Mouse (Mus musculus): Measurements from ENCODE around the gene Irak4. TPM values are rescaled to one million over a fixed set of nuclear protein-coding genes. Genes with fewer than 3 reads are reported as not detected.

Irak4 gene
- polyA plus RNA-seq, 1 experiment from 2014 or later = 3.5 TPM

DNA sequence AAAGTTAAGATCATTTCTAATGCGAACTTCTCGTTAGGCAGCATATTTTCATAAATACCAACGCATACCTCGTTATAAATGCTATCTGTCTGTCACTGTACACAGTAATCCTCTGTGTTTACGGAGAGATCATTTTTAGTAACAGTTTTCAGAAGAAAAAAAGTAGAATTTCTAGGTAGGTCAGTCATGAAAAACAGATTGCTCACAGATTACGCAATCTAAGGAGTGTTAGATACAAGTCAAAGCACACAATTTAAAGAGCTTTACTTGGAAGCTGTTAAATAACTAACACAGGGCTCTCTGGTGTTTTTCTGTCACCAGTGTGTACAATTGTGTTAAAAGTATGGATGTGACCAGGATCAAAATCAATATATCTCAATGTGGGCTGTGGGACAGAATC is 10.5 kb upstream of the Irak4 start:
- no peak overlapping the region for H3K27ac ChIP-seq
- H3K27me3 ChIP-seq (ENCODE audit: poor library complexity, severe bottlenecking) = no peaks in the 10 kb centered on the region
- H3K4me1 ChIP-seq = peaks cover 8% of the 10 kb centered on the region; the same call in 1 of the 2 replicates
- no peaks in the 10 kb centered on the region for H3K9me3 ChIP-seq
- H3K36me3 ChIP-seq (replicated peaks) = peaks cover 39% of the 10 kb centered on the region
- 93% methylated on average over 6 of the region's 6 CpGs for WGBS
- DNase-seq (ENCODE audit: extremely low spot score, low spot score) = no peak
- no peak overlapping the region for H3K4me3 ChIP-seq

DNA sequence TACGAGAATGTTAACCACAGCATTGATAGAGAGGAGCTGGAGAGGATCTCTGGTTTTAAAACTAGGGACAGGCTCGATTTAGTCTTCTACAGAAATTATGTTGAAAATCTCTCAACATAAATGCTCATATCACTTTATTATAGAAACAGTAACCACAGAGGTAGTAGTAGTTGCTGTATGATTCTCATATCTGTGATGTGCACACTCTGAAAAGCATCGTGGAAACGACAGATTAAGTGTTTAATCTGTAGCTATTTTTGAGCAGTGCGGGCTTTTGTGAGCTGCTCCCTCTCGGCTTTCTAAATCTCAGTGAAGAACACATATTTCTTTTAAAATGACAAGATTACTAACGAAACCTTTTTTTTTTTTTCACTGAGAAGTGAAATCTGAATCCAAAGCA is 7.9 kb upstream of the Irak4 start:
- peaks cover 25% of the 10 kb centered on the region for H3K36me3 ChIP-seq (replicated peaks)
- no peak overlapping the region for H3K27ac ChIP-seq
- DNase-seq (ENCODE audit: extremely low spot score, low spot score) = no peak
- no peak overlapping the region for H3K4me3 ChIP-seq
- H3K4me1 ChIP-seq = no peaks in the 10 kb centered on the region
- H3K27me3 ChIP-seq (ENCODE audit: poor library complexity, severe bottlenecking) = no peaks in the 10 kb centered on the region
- H3K9me3 ChIP-seq = no peaks in the 10 kb centered on the region
- 94% methylated on average over 7 of the region's 7 CpGs for WGBS

DNA sequence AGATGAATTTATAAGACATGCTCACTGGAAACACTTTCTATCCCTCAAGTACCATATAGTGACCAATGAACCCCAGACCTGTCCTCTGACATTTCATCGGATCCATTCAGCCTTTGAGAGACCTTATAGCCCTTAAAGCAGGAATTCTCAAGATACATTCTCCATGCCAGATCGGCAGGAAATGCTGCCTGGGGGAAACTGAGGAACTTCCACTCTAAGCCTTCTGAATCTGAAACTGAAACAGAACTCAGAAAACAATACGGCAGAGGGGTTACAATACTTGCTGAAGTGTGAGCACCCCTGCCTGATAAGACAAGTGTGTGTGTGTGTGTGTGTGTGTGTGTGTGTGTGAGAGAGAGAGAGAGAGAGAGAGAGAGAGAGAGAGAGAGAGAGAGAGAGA is 4.1 kb upstream of the Irak4 start:
- H3K4me3 ChIP-seq = no peak overlapping the region
- 85% methylated on average over 3 of the region's 3 CpGs for WGBS

DNA sequence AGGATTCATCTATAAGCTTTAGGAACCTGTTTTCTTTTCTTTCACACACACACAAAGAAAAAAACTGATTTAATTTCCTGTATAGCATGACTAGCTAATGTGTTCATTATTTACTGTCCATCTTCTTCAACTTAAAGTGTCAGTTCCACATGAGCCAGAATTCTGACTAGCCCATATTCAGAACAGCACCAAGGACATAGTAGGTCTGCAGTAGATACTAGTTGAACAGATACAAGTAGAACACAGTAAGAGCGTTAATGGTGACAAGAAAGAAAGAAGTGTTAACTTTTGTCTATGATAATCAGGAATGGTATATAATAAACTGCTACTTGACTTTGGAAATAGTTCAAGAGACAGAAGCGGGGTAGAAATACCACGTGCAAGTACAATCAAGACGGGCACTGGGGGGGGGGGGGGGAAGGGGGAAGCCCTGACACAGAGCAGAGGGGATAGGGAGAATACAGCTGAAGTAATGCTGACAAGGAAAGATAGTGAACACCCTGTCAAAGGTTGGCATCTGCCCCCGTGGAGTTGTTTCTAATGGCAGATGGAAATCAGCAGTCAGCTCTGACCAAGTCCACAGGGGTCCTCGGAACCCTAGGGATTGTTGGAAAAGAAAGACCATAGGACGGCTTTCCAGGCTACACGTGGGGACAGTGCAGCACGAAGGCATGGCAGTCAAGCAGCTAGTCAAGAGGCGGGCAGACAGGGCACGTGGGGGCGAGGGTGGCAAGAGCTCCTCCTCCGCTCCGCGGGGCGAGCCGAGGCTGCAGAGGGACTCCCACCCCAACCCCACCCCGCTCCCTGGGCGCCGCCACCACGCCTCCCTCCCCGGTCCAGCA is 655 bp upstream of the Irak4 start:
- Histone ChIP-seq H3K27me3 (ENCODE audit: poor library complexity, severe bottlenecking) (peaks cover 6% of the 10 kb centered on the region; the same call in 1 of the 2 replicates), H3K9me3 (no peaks in the 10 kb centered on the region), H3K4me1 (peaks cover 8% of the 10 kb centered on the region), H3K36me3 (replicated peaks) (peaks cover 6% of the 10 kb centered on the region; the same call in 1 of the 2 replicates), H3K4me3 (peak overlapping the region; percentile 72), H3K27ac (peak overlapping the region; percentile 91)
- WGBS = 16% methylated on average over 21 of the region's 22 CpGs
- no peak for DNase-seq (ENCODE audit: extremely low spot score, low spot score)

More for the DNA sequence above, 4.1 kb upstream of the Irak4 start:
- DNase-seq (ENCODE audit: extremely low spot score, low spot score) = no peak
- peaks cover 8% of the 10 kb centered on the region for H3K4me1 ChIP-seq
- H3K27ac ChIP-seq = no peak overlapping the region
- peaks cover 10% of the 10 kb centered on the region; the same call in 1 of the 2 replicates for H3K36me3 ChIP-seq (replicated peaks)
- no peaks in the 10 kb centered on the region for H3K9me3 ChIP-seq
- H3K27me3 ChIP-seq (ENCODE audit: poor library complexity, severe bottlenecking) = 0 out of 2 replicates have a peak, but pooled peaks cover under 1% of the 10 kb centered on the region

DNA sequence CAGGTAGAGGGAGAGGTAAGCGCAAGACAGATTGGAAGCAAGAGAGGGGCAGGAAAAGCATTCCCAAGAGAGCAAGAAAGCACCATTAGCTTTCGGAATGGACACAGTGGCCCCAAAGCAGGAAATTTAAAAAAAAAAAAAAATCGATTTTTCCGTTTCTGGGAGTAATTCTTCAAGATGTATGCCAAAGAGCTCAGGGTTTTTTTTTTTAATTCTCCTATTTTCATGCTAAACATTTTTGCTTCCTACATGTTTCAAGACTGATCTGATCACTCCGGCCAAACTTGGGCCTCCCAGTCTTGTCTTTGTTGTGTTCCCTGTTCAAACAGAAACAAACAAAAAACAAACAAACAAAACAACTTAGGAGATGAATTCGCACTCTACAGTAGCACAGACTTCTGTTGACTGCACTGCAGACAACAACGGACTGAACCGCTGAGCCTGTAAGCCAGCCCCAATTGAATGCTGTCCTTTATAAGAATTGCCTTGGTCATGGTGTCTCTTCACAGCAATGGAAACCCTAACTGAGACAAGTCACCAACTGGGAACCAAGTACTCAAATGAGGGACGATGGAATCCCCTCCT is 701 bp downstream of the Irak4 start:
- peak overlapping the region; percentile 72 for H3K4me3 ChIP-seq
- peaks cover 8% of the 10 kb centered on the region for H3K4me1 ChIP-seq
- WGBS = 41% methylated on average over 9 of the region's 9 CpGs
- no peaks in the 10 kb centered on the region for H3K36me3 ChIP-seq (replicated peaks)
- peak overlapping the region; percentile 91 for H3K27ac ChIP-seq
- H3K27me3 ChIP-seq (ENCODE audit: poor library complexity, severe bottlenecking) = peaks cover 6% of the 10 kb centered on the region; the same call in 1 of the 2 replicates
- no peak for DNase-seq (ENCODE audit: extremely low spot score, low spot score)
- no peaks in the 10 kb centered on the region for H3K9me3 ChIP-seq

DNA sequence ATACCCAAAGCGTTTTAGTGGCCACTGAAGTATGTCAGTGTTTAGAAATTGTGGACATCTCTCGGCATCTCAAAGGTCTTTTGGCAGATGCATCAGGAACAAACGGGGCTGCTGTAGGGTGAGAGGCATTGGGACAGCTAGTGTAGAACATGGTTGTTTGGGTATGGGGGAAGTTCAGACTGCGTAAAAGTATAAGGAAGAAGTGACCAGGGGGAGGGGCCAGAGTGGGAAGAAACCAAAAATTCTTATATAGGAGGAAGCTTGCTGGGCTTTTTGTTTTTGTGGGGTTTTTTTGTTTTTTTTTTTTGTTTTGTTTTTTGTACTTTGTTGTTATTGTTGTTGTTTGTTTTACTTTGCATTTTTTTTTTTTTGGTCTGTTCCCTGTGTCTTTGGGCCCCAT is 1.4 kb downstream of the Irak4 start:
- Histone ChIP-seq H3K27me3 (ENCODE audit: poor library complexity, severe bottlenecking) (peaks cover 6% of the 10 kb centered on the region; the same call in 1 of the 2 replicates), H3K9me3 (no peaks in the 10 kb centered on the region; the same call in 1 of the 2 replicates), H3K36me3 (replicated peaks) (no peaks in the 10 kb centered on the region), H3K27ac (no peak overlapping the region), H3K4me3 (no peak overlapping the region), H3K4me1 (peaks cover 8% of the 10 kb centered on the region)
- WGBS = 91% methylated on average over 4 of the region's 4 CpGs
- no peak for DNase-seq (ENCODE audit: extremely low spot score, low spot score)

DNA sequence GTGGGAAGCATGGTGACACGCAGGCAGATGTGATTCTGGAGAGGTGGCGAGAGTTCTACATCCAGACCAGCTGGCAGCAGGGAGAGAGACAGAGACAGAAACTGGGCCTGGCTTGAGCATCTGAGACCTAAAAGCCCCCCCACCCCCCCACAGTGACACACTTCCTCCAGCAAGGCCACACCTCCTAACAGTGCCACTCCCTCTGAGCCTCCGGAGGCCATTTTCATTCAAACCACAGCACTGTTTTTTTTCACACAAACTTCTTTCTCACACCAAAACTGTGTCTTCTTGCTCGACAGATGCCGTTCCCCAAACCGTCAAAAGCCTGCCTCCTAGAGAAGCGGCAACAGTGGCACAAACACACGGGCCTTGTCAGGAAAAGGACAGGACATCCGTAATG is 10.1 kb downstream of the Irak4 start:
- 96% methylated on average over 9 of the region's 9 CpGs for WGBS
- Histone ChIP-seq H3K9me3 (peaks cover 4% of the 10 kb centered on the region; the same call in 1 of the 2 replicates), H3K36me3 (replicated peaks) (no peaks in the 10 kb centered on the region), H3K27ac (no peak overlapping the region), H3K4me1 (no peaks in the 10 kb centered on the region), H3K4me3 (no peak overlapping the region), H3K27me3 (ENCODE audit: poor library complexity, severe bottlenecking) (no peaks in the 10 kb centered on the region)
- no peak for DNase-seq (ENCODE audit: extremely low spot score, low spot score)

DNA sequence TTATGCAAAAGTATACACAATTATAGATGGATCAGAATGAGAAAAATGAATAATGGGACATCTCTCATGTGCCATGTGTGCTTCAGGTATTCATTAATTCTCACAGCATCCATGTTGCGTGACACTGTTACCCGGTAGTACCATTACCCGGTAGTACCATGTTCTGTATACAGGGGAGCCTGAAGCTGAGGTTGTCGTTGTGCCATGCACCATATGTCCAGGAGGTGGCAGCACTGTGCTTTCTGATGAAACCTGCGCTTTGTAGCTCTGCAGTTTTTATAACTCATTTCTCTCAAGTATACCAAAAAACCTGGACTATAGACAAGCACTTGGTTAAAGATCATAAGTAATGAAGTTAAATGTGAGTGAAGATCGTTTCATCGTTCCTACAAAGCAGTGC is 14.0 kb downstream of the Irak4 start:
- DNase-seq (ENCODE audit: extremely low spot score, low spot score) = peak; percentile 78
- no peaks in the 10 kb centered on the region for H3K9me3 ChIP-seq
- no peak overlapping the region for H3K4me3 ChIP-seq
- no peaks in the 10 kb centered on the region for H3K4me1 ChIP-seq
- H3K27me3 ChIP-seq (ENCODE audit: poor library complexity, severe bottlenecking) = no peaks in the 10 kb centered on the region
- H3K36me3 ChIP-seq (replicated peaks) = no peaks in the 10 kb centered on the region
- 30% methylated on average over 7 of the region's 7 CpGs for WGBS
- no peak overlapping the region for H3K27ac ChIP-seq

DNA sequence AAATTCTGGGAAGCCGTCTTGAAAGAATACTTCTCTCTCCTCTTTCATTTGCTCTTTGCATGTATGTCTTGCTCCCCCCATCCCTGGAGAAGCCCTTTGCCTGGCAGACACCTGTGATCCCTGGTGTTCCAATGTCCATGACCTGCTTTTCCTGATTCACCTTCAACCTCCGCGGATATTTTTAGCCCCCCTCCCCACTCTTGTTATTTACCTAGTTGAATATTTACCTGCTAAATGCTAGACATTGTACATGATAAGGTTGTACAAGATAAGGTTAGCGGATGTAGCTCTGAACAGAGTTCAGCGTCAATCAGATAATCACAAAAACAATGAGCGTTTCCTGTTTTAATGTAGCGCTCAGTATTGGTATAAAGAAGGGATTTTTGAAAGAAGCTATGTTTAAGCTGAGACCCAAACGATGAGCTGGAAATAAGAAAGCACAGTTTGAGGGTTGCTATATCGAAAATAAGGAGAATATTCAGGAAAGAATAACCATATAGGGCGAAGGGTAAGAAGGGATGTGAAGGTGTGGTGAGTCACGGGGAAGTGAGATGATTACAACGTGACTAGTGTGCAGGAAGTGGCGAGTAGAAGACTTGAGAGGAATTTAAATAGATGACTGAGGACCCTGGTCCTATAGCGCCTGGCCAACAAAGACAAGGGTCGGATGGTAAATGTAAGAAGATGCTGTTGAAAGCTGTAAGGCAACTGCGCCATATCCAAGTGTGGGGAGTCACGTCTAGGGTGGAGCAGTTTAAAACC is 15.6 kb downstream of the Irak4 start:
- no peak for DNase-seq (ENCODE audit: extremely low spot score, low spot score)
- no peak overlapping the region for H3K4me3 ChIP-seq
- no peaks in the 10 kb centered on the region for H3K4me1 ChIP-seq
- WGBS = 88% methylated on average over 17 of the region's 17 CpGs
- no peaks in the 10 kb centered on the region for H3K9me3 ChIP-seq
- H3K27ac ChIP-seq = no peak overlapping the region
- H3K27me3 ChIP-seq (ENCODE audit: poor library complexity, severe bottlenecking) = no peaks in the 10 kb centered on the region
- no peaks in the 10 kb centered on the region for H3K36me3 ChIP-seq (replicated peaks)

DNA sequence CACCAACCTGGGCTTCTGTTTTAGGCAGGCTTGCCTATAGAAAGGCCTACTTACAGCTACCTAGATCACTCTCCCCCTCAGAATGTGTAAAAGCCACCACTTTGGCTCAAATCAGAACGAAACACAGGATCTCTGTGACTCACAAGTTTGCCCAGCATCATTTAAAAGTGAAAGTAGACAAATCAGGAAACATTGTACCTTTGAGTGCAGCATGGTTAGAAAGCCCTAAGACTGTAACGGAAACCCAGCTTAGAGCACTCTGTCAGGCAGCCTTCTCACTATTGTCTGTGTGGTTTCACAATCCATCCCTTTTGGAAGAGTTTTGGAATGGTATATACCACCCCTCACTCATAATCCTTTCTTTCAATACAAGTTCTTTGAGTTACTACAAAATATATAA is 21.5 kb downstream of the Irak4 start:
- H3K4me1 ChIP-seq = no peaks in the 10 kb centered on the region
- 84% methylated on average over 2 of the region's 2 CpGs for WGBS

DNA sequence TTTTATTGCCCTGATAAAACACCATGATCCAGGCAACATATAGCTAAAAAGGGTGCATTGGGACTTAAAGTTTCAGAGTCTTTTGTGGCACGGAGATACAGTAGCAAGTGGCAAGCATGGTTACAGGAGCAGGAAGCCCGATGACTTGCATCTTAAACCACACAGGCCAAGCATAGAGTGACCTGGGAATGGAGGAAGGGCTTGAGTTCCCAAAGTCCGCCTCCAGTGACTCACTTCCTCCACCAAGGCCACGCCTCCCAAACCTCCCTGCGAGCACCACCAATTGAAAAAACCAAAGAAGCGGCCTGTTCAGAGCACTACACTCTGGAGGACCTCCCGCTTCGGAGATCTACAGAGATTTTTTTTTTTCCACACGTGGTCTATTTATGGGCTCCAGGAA is 22.4 kb downstream of the Irak4 start:
- Histone ChIP-seq H3K27ac (no peak overlapping the region), H3K9me3 (no peaks in the 10 kb centered on the region), H3K27me3 (ENCODE audit: poor library complexity, severe bottlenecking) (no peaks in the 10 kb centered on the region), H3K4me1 (no peaks in the 10 kb centered on the region), H3K36me3 (replicated peaks) (no peaks in the 10 kb centered on the region), H3K4me3 (no peak overlapping the region)
- 89% methylated on average over 9 of the region's 9 CpGs for WGBS
- no peak for DNase-seq (ENCODE audit: extremely low spot score, low spot score)

More for the DNA sequence above, 21.5 kb downstream of the Irak4 start:
- no peak overlapping the region for H3K27ac ChIP-seq
- no peak for DNase-seq (ENCODE audit: extremely low spot score, low spot score)
- no peaks in the 10 kb centered on the region for H3K36me3 ChIP-seq (replicated peaks)
- H3K4me3 ChIP-seq = no peak overlapping the region
- no peaks in the 10 kb centered on the region for H3K9me3 ChIP-seq
- no peaks in the 10 kb centered on the region for H3K27me3 ChIP-seq (ENCODE audit: poor library complexity, severe bottlenecking)

DNA sequence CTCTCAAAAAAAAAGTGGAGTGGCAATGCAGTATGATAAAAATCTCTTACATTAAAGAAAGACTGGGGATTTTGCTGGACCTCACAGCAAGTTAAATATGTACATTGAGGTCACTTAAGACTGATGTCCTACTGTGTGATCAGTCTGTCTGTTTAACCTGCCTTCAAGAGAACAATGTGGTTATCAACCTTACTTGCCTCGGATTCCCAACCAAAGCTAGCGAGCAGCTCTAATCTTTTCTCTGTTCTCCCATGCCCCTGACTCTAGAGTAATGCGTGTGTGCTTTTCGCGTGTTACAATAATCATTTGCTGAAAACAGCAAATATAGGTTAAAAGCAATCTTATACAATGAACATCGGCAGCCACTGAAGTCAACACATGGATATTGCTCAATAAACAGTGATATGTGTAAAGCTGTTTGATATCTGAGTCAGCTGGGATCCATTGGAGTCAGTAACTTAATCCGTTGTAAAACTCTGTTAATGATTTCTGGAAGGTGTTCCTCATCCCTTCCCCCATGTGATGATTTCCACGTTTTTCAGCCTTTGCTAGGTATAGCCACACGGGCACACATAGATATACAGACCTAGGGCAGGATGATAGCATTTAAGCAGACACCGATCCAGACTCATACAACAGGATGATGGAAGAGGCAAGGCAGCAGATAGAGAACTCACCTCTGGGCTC is 25.2 kb downstream of the Irak4 start:
- H3K27ac ChIP-seq = no peak overlapping the region
- H3K9me3 ChIP-seq = no peaks in the 10 kb centered on the region
- no peak for DNase-seq (ENCODE audit: extremely low spot score, low spot score)
- no peak overlapping the region for H3K4me3 ChIP-seq
- no peaks in the 10 kb centered on the region for H3K27me3 ChIP-seq (ENCODE audit: poor library complexity, severe bottlenecking)
- H3K36me3 ChIP-seq (replicated peaks) = no peaks in the 10 kb centered on the region
- 89% methylated on average over 10 of the region's 10 CpGs for WGBS
- H3K4me1 ChIP-seq = no peaks in the 10 kb centered on the region

Data from forebrain, embryonic 10.5 days (tissue).